Mouse (Mus musculus): ENCODE results near the gene Nap1l1.

DNA sequence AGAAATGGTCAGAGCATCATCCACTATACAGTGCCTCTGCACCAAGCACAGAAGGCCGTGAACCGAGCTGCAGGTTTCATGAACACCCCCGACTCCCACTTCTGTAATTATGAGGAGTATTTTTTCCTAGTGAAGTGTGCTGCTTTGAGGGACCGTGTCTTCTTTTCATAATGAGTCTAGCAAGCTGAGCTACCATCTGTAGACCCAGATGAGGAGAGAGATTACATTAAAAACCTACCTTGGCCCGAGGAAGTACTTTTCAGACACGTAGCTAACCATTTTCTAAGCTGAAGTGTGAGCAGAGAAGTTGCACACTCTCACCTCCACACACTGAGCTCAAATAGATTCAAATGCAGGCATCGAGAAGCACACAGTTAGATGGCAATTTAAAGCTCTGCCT is 70.1 kb downstream of the Nap1l1 start:
- TF ChIP-seq POLR2A (IDR thresholded peaks at IDR 0.05; ENCODE audit: control insufficient read depth, extremely low read depth, insufficient read depth, low read length, poor library complexity), result no peak
- no peak for TF ChIP-seq CTCF (IDR thresholded peaks at IDR 0.05; ENCODE audit: borderline replicate concordance, control insufficient read depth, extremely low read depth, insufficient read depth, low read length, poor library complexity)

All from thymus, adult 2 months (tissue).